Mouse (Mus musculus): ENCODE data around the gene Dxo.

DNA sequence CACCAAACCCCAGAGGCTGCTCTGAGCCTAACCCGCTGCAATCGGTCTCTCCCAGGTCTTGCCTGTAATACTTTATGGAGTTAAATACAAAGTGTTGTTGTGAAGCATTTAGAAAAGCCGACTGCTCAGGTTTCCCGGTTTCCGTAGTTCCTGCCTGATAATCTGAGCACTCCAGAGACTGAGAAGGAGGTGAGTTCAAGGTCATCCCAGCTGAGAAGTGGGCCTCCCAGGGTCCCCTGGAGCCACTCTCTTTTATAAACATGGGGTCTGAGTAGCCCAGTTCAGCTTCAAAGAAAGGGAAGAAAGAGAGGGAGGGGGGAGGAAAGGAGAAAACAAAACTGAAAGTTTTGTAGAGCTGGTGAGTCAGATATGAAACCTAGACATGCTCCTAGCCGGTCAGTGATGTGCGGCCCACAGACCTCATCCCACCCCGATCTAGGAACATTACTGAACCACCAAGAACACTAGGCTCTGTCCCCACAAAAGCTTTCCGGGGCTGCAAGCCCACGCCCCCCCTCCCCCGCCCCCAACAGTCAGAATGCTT, 42.6 kb downstream of the Dxo start, which contains the start of gene Zbtb12:
- TF ChIP-seq CTCF (IDR thresholded peaks at IDR 0.05; ENCODE audit: low read depth), result no peak
- TF ChIP-seq EP300 (optimal IDR thresholded peaks at IDR 0.05), result no peak

Measured in stomach, postnatal 0 days (tissue).